Mouse (Mus musculus) testis, adult 2 months (tissue): Measurements from ENCODE around the gene Brd3os. TPM values are rescaled to one million over a fixed set of nuclear protein-coding genes. Genes with fewer than 3 reads are reported as not detected.
A peak's percentile ranks its signal among the peaks of the same experiment; 100 is the strongest.

Experiments
- H3K27ac ChIP-seq: fragments of 200-500 bp; 2 replicates; pipeline ENCODE4 v1.5.1; 2012; ENCODE audit warnings: low read depth, low read length; ENCODE audit not compliant: control insufficient read depth, insufficient read depth
- H3K27me3 ChIP-seq: fragments of 200-500 bp; 2 replicates; pipeline ENCODE4 v1.6.1; 2012; ENCODE audit warnings: mild to moderate bottlenecking, low read length, moderate library complexity; ENCODE audit not compliant: control insufficient read depth, insufficient read depth
- H3K36me3 ChIP-seq: fragments of 200-500 bp; 2 replicates; pipeline ENCODE4 v1.6.1; 2012; ENCODE audit warnings: mild to moderate bottlenecking, low read length; ENCODE audit not compliant: control insufficient read depth, insufficient read depth
- H3K4me1 ChIP-seq: fragments of 200-500 bp; 2 replicates; pipeline ENCODE4 v1.6.1; 2012; ENCODE audit warnings: low read length; ENCODE audit not compliant: control insufficient read depth, insufficient read depth
- H3K4me3 ChIP-seq: fragments of 200-500 bp; 2 replicates; pipeline ENCODE4 v1.5.1; 2012; ENCODE audit warnings: low read depth, mild to moderate bottlenecking, low read length, moderate library complexity, mixed read lengths; ENCODE audit not compliant: control insufficient read depth
- CTCF ChIP-seq: fragments of 200-500 bp; IDR thresholded peaks from 2 replicates; pipeline ENCODE4 v1.5.1; 2012; ENCODE audit warnings: low read depth, mild to moderate bottlenecking, inconsistent platforms, low read length, moderate library complexity; ENCODE audit not compliant: control insufficient read depth, insufficient read depth, insufficient replicate concordance
- POLR2A ChIP-seq: fragments of 200-500 bp; IDR thresholded peaks from 2 replicates; pipeline ENCODE4 v1.6.1; 2012; ENCODE audit warnings: low read depth, mild to moderate bottlenecking, inconsistent platforms, low read length, moderate library complexity; ENCODE audit not compliant: control insufficient read depth
- polyA plus RNA-seq: library from polyadenylated mRNA; depleted of rRNA; stranded (reverse); fragments of >200 nt; gene quantifications from 2 replicates; pipeline ENCODE4 v1.2.3, GENCODE M21; 2012; rRNA removed

Gene Brd3os
- polyA plus RNA-seq, 1 experiment: 9.7 TPM

DNA sequence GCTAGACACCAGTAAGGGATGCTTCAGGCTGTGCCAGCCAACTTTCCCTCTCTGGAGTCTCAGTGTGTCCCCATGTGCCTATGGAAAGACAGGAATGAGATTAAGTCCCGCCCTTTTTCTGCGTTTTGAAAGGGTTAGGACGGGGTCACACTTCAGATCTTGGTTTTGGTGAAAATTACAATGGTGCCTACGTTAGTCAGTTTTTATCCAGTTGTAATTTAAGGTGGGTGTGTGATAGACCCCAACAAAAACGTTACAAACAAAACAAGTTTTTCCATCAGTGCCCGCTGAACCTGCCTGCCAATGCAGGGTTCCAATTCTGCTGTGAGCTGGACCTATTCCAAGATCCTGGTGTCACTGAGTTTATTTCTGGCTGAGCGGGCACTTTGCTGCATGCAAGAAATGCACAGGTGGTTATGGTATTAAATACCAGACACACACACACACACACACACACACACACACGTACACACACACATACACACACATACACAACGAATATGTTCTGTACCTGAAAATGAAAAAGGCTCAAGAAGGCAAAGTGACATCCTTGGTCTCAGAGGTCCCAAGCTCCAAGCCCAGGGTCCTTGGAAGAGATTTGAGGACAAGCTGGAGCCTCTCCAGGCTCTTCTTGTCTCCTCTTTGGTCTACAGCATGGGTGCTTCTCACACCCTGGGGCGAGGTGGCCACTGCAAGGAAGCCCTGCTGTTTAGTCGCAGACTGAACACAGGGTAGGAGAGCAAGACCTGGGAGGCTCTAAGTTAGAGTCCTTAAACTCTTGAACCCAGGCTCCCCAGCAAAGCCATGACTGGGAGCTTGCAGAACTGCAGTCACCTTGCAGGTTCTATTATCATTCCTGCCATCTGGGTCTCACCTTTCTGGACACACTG, 34.4 kb downstream of the Brd3os start:
- Histone ChIP-seq H3K27me3 (no peaks in the 10 kb centered on the region), H3K27ac (peak overlapping the region; percentile 69), H3K4me1 (peaks cover 25% of the 10 kb centered on the region), H3K4me3 (peak overlapping the region; percentile 76), H3K36me3 (no peaks in the 10 kb centered on the region)
- TF ChIP-seq POLR2A (no peak), CTCF (no peak)

- no peak for TF ChIP-seq CTCF
- no peak for TF ChIP-seq POLR2A
- H3K4me1 ChIP-seq: peaks cover 15% of the 10 kb centered on the region
- no peak overlapping the region; the same call in 1 of the 2 replicates for H3K27ac ChIP-seq
- H3K36me3 ChIP-seq: no peaks in the 10 kb centered on the region
- H3K27me3 ChIP-seq: no peaks in the 10 kb centered on the region
- H3K4me3 ChIP-seq: no peak overlapping the region
These were observed 37.7 kb downstream of the Brd3os start for GRCm38 (mm10) chr2:27479821-27480220.

DNA sequence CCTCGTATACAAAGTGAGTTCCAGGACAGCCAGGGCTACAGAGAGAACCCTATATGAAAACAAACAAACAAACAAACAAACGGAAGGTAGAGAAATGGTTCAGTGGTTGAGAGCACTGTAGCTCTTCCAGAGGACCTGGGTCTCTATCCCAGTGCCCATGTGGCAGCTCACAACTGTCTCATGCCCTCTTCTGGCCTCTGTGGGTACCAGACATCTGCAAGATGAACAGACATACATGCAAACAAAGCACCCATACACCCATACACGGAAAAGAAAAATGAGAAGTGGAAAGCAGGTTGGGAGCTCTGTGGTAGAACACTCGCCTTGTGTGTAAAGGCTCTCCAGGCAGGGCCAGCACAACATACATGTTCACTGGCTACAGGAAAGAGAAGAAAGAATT, 38.2 kb downstream of the Brd3os start:
- Histone ChIP-seq H3K4me1 (peaks cover 11% of the 10 kb centered on the region), H3K36me3 (no peaks in the 10 kb centered on the region), H3K27ac (no peak overlapping the region; the same call in 1 of the 2 replicates), H3K27me3 (no peaks in the 10 kb centered on the region), H3K4me3 (no peak overlapping the region)
- TF ChIP-seq CTCF (no peak), POLR2A (no peak)

DNA sequence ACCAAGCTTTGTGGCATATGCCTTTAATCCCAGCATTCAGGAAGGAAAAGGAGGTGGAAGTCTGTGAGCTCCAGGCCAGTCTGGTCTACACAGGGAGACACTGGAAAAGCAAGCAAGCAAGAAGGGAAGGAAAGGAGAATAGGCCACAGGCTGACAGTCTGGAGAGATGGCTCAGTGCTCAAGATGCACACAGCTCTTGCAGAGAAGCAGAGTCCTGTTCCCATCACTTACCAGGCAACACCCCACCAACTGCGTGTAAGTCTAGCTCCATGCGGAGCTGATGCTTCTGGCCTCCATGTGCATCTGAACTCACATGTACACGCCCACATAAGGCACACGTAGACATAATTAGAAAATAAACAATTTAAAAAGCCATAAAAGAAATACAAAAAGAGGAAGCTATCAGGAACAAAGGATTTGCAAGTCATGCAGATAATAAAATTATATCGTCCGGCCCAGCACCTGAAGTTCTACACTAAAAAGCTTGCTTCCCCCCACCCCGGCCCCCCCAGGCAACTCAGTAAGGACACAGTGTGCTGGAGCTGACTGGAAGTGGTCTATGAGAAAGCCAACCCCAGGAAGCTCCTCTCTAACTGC, 40.2 kb downstream of the Brd3os start:
- H3K27me3 ChIP-seq: no peaks in the 10 kb centered on the region
- TF ChIP-seq CTCF (no peak), POLR2A (no peak)
- no peaks in the 10 kb centered on the region for H3K36me3 ChIP-seq
- no peak overlapping the region for H3K27ac ChIP-seq
- no peak overlapping the region for H3K4me3 ChIP-seq
- H3K4me1 ChIP-seq: no peaks in the 10 kb centered on the region

DNA sequence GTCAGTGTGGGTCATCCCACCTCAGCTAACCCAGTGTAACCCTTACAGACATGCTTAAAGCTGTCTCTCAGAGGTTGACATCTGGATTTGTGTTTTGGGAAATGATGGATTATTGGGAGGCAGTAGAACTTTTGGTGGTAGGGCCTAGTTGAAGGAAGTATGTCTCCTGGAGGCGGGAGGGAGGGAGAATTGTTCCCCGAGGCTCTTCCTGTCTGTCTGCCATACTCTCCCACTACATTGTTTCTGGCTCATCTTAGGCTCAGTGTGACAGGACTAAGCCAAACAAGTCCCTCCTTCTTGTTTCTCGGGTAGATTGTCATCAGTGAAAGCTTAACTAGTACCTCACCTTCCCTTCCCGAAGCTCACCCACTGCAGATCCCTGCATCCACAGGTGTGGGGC, 44.6 kb downstream of the Brd3os start:
- TF ChIP-seq CTCF (no peak), POLR2A (no peak)
- Histone ChIP-seq H3K4me3 (no peak overlapping the region), H3K36me3 (no peaks in the 10 kb centered on the region), H3K27ac (no peak overlapping the region), H3K4me1 (no peaks in the 10 kb centered on the region), H3K27me3 (no peaks in the 10 kb centered on the region)

DNA sequence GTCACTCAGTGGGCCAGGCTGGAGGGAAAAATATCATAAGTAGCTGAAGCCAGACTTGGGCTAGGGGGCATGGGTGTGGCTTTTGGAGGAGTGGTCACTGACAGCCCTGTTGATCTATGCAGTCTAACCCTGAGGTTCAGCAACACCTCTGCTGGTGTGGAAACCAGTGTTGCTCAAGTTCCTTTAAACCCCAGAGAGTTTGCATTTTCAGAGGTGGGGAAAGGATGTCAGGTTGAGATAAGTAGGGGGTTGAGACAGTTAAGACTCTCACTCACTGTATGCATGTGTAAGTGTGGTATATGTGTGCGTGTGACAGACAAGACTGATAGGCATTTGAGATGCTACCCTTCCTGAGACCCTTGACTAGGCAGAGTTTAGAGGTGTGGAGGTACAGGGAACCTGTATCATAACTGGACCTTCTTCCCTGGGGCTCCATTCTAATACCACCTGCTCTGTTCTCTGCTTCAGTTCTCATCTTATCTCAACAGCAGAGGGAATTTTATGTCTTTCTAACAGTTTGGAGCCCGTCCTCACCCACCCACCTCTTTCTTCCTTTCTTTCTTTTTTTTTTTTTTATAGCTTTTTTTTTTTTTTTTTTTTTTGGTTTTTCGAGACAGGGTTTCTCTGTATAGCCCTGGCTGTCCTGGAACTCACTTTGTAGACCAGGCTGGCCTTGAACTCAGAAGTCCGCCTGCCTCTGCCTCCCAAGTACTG, 45.4 kb downstream of the Brd3os start:
- Histone ChIP-seq H3K36me3 (no peaks in the 10 kb centered on the region; the same call in 1 of the 2 replicates), H3K27ac (no peak overlapping the region), H3K4me1 (no peaks in the 10 kb centered on the region), H3K27me3 (no peaks in the 10 kb centered on the region), H3K4me3 (no peak overlapping the region)
- TF ChIP-seq POLR2A (no peak), CTCF (no peak)

GRCm38 (mm10) chr2:27488362-27488761, 46.2 kb downstream of the Brd3os start:
- no peaks in the 10 kb centered on the region; the same call in 1 of the 2 replicates for H3K36me3 ChIP-seq
- H3K27ac ChIP-seq: no peak overlapping the region
- TF ChIP-seq POLR2A: no peak
- no peak for TF ChIP-seq CTCF
- no peaks in the 10 kb centered on the region for H3K27me3 ChIP-seq
- no peaks in the 10 kb centered on the region for H3K4me1 ChIP-seq
- H3K4me3 ChIP-seq: no peak overlapping the region

- TF ChIP-seq POLR2A (no peak), CTCF (no peak)
These were observed 48.8 kb downstream of the Brd3os start for GRCm38 (mm10) chr2:27490939-27491338.

More at GRCm38 (mm10) chr2:27490939-27491338, 48.8 kb downstream of the Brd3os start:
- Histone ChIP-seq H3K4me3 (no peak overlapping the region), H3K36me3 (no peaks in the 10 kb centered on the region; the same call in 1 of the 2 replicates), H3K27ac (no peak overlapping the region), H3K4me1 (no peaks in the 10 kb centered on the region), H3K27me3 (no peaks in the 10 kb centered on the region)

Other genes with a start within 250 kb of the Brd3os start
- gene Sardh, start 194.0 kb upstream of the Brd3os start, polyA plus RNA-seq: 1.7 and 3.1 TPM in 2 replicates
- 35.7 and 56.1 TPM in 2 replicates for gene Vav2, start 15.3 kb upstream of the Brd3os start, polyA plus RNA-seq
- gene Brd3, start 65.3 kb downstream of the Brd3os start, polyA plus RNA-seq: 109 and 119 TPM in 2 replicates
- gene Wdr5, start 72.8 kb downstream of the Brd3os start, polyA plus RNA-seq: 25.6 and 27.2 TPM in 2 replicates
- gene Rxra, start 234.1 kb downstream of the Brd3os start, polyA plus RNA-seq: 54.3 and 55.2 TPM in 2 replicates